15 mouse cellular contexts compared by ENCODE assay signal in genomic region chr16:86389063-86389723, GRCm38 (mm10).
DNase-seq lines count a peak whose midpoint lies in the region; ATAC-seq and TF ChIP-seq lines count a peak whose summit lies in the region.
"Had no signal": no experiment of that assay in that cellular context is flagged by ENCODE, and none has a peak within 500 bp of the region (broad histone marks: within the 10 kb centered on the region; RNA-seq: fewer than 3 reads in every experiment).

No protein-coding gene starts in this region.

- H3K27ac ChIP-seq in liver, adult 2 months (replicated peaks; ENCODE audit: insufficient read depth, low read depth, low read length), result peak overlapping the region; percentile 54
- no peak overlapping the region for H3K27ac ChIP-seq in liver, embryonic 11.5 days (ENCODE audit: low read depth, low read length)
- H3K27ac ChIP-seq: heart, embryonic 10.5 days; hindbrain, embryonic 13.5 days; limb, embryonic 10.5 days had no signal

- H3K36me3 ChIP-seq in liver, adult 2 months (ENCODE audit: control insufficient read depth, insufficient read depth, low read length), result no peaks in the 10 kb centered on the region
- H3K36me3 ChIP-seq in liver, embryonic 11.5 days (ENCODE audit: control insufficient read depth, insufficient read depth, low read length), result no peaks in the 10 kb centered on the region
- H3K36me3 ChIP-seq: heart, embryonic 10.5 days; hindbrain, embryonic 13.5 days; limb, embryonic 10.5 days had no signal

- TF ChIP-seq POLR2A in liver, adult 2 months (IDR thresholded peaks at IDR 0.05; ENCODE audit: extremely low read depth, insufficient read depth, low read length), result no peak

- no peak overlapping the region for H3K4me2 ChIP-seq in liver, embryonic 11.5 days
- H3K4me2 ChIP-seq: hindbrain, embryonic 13.5 days had no signal

- H3K79me2 ChIP-seq in liver, adult 2 months (ENCODE audit: control insufficient read depth, insufficient read depth, low read length), result no peaks in the 10 kb centered on the region

- no peak for ATAC-seq in liver, embryonic 11.5 days (replicated peaks; ENCODE audit: low FRiP score)
- ATAC-seq: forebrain, postnatal 0 days had no signal

- no peaks in the 10 kb centered on the region for H3K9me3 ChIP-seq in liver, embryonic 11.5 days (ENCODE audit: control insufficient read depth, low read length)
- H3K9me3 ChIP-seq: heart, embryonic 10.5 days; hindbrain, embryonic 13.5 days; limb, embryonic 10.5 days; megakaryocyte, embryonic 14.5 days had no signal

- WGBS in liver, adult 2 months, result 26% methylated on average over 3 of the region's 3 CpGs
- WGBS in liver, embryonic 11.5 days, result 64% methylated on average over 3 of the region's 3 CpGs

- TF ChIP-seq CTCF in liver, adult 2 months (IDR thresholded peaks at IDR 0.05; ENCODE audit: low read depth, low read length), result no peak

- no peaks in the 10 kb centered on the region for H3K27me3 ChIP-seq in liver, adult 2 months (ENCODE audit: control insufficient read depth, insufficient read depth, low read length)
- no peaks in the 10 kb centered on the region for H3K27me3 ChIP-seq in liver, embryonic 11.5 days (replicated peaks; ENCODE audit: control insufficient read depth, insufficient read depth, low read length)
- H3K27me3 ChIP-seq: hindbrain, embryonic 13.5 days; megakaryocyte, embryonic 14.5 days had no signal

- H3K4me3 ChIP-seq in liver, adult 2 months (ENCODE audit: insufficient read depth, low read depth, low read length), result no peak overlapping the region; the same call in 1 of the 2 replicates
- H3K4me3 ChIP-seq in liver, embryonic 11.5 days (ENCODE audit: low read depth, low read length), result no peak overlapping the region
- H3K4me3 ChIP-seq: heart, embryonic 10.5 days; hindbrain, embryonic 13.5 days; limb, embryonic 10.5 days; megakaryocyte, embryonic 14.5 days; myocyte had no signal

- H3K4me1 ChIP-seq in liver, adult 2 months (ENCODE audit: control insufficient read depth, insufficient read depth, low read length), result peaks cover 4% of the 10 kb centered on the region; the same call in 1 of the 2 replicates
- H3K4me1 ChIP-seq in liver, embryonic 11.5 days (replicated peaks; ENCODE audit: control insufficient read depth, insufficient read depth, low read length), result no peaks in the 10 kb centered on the region
- H3K4me1 ChIP-seq: heart, embryonic 10.5 days; hindbrain, embryonic 13.5 days; limb, embryonic 10.5 days; megakaryocyte, embryonic 14.5 days had no signal

- peak; percentile 6 for DNase-seq in adrenal gland, postnatal 10 days
- DNase-seq in adrenal gland, adult (ENCODE audit: inconsistent age in 2 of 2, low spot score in 1 of 2), result no peak
- peak; percentile 98 for DNase-seq in liver, adult 2 months (ENCODE audit: extremely low read depth, low read depth, low spot score)
- no peak for DNase-seq in liver, embryonic 11.5 days (ENCODE audit: low spot score)
- peak; percentile 48 for DNase-seq in brain, adult 2 months (ENCODE audit: low read depth, low spot score)
- peak; percentile 2 to 4 for DNase-seq in layer of hippocampus, adult 8-10 months (ENCODE audit: low spot score in 2 of 2)
- DNase-seq in urinary bladder, adult 18-20 months (ENCODE audit: low spot score in 2 of 2), result no peak
- DNase-seq in gastrocnemius, postnatal 25 days, result no peak
- DNase-seq: cerebellum, postnatal 25 days; forebrain, postnatal 0 days had no signal

- H3K9ac ChIP-seq in liver, adult 2 months (ENCODE audit: low read depth, low read length), result no peak overlapping the region
- H3K9ac ChIP-seq in liver, embryonic 11.5 days (ENCODE audit: low read depth, low read length), result no peak overlapping the region
- H3K9ac ChIP-seq: forebrain, postnatal 0 days; hindbrain, embryonic 13.5 days had no signal

Comparison
In these comparisons a context has a peak if more than half of its experiments do, and no peak if none do; other contexts are left out.
1. DNase-seq: peak in adrenal gland, postnatal 10 days (single experiment), liver, adult 2 months (single experiment), brain, adult 2 months (single experiment) and layer of hippocampus, adult 8-10 months (2 of 2); none in adrenal gland, adult (0 of 2), liver, embryonic 11.5 days (single experiment), urinary bladder, adult 18-20 months (0 of 2) and gastrocnemius, postnatal 25 days (single experiment).